Mouse (Mus musculus) ovary, postnatal 36 days (tissue): Measurements from ENCODE around the gene Gm19935.

Experiments used
- DNase-seq: peaks from one replicate; pipeline ENCODE4 v3.0.0; 2022; ENCODE audit warnings: low spot score, mixed read lengths

Gm19935 gene

GRCm38 (mm10) chr8:90829825-90830224, 12.6 kb upstream of the Gm19935 start:
- no peak for DNase-seq

DNA sequence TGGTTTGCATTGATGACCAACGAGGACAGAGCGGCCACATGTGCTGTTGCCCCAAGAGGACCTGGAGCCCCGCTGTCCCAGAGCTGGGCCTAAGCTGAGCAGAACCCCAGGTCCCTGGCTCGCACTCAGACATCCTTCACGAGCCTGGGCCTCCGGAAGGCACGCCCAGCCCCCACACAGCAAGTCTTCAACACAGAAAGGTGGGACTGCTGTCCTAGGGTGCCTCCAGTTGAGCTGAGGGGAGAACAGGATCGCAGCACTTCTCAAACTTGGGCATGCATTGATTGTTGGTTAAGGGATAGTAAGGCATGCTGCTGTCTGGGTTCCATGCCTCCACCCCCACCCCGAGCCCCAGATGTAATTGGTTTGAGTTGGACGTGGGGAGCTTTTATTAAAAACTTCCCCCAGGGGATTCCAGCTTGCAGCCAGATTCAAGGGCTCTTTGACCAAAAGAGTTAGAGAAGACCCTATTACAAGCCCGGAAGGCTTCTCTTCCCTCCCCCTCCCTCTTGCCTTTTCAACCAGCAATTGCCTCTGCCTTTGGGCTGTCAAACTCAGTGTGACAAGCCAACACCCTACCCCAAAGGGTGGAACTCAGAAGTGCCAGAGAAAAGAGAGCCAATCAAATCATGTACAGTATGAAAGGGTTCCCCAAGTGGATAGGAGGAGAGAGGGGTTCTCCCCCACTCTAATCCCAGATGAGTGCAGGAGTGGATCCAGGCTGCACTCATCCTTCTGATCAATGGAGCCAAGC, 12.0 kb upstream of the Gm19935 start:
- DNase-seq = no peak

GRCm38 (mm10) chr8:90828181-90828986, 11.2 kb upstream of the Gm19935 start, which contains the start of gene Chd9:
Gene Chd9 (plus strand): TSS chr8:90828352.
- DNase-seq = peak; percentile 96

DNA sequence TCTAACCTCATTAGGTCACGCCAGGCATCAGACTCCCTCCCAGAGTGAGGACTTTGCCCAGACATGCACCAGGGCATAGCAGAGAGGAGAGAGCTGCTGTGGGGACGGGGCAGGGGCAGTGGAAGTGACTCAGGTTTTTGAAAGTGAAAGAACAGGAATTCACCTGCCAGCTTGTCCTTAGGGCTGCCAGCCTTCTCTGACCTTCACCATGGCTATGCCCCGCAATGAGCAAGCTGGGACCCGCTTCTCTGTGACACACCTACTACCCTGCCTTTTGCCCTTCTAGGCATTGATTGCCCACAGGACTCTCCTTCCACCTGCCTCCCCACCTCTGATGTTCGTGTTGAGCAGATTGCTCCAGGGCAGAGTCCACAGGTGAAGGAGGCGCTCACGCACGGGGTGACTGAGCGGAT, 8.3 kb upstream of the Gm19935 start:
- no peak for DNase-seq

DNA sequence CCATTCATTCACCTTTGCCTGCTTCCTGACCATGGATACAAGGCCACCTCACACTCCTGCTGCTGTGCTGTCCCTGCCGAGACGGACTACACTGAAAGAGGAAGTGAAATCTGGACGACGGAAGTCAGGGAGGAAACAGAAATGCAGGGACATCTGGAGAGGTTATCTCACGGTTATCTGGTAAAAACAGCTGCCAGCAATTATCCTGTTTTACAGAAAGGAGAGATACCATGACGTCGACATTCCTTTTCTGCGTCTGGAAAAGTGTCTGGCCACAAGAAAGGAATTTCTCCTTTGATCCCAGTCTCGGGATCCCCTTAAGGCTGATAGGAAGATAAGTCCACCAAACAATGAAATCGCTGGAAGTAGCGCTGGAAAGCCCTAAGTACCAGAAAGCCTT, 5.2 kb upstream of the Gm19935 start:
- no peak for DNase-seq

GRCm38 (mm10) chr8:90820321-90820696, 3.1 kb upstream of the Gm19935 start:
- DNase-seq = no peak

GRCm38 (mm10) chr8:90819561-90820320, 2.5 kb upstream of the Gm19935 start:
- no peak for DNase-seq

- no peak for DNase-seq
These were observed 921 bp downstream of the Gm19935 start for GRCm38 (mm10) chr8:90816061-90816882.

GRCm38 (mm10) chr8:90813602-90814320, 3.4 kb downstream of the Gm19935 start:
- DNase-seq = no peak

DNA sequence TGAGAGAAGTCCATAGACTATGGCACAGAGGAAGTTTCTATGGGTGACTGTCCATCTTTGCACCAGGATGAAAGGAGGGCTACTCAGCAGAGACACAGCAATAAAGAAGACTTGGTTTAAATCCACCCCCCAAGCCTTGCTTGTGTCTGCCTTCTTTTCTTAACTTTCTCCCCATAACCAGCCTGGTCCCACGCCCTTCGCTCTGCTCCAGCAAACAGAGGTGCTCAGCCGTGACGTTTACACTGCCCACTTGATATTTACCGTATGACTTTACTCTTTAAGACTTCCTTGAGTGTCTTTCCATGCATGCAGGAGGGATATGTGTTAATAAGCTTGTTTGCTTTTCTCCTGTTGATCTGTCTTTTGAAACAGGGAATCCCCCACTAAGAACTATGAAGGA, 17.7 kb downstream of the Gm19935 start:
- DNase-seq = no peak

GRCm38 (mm10) chr8:90794990-90795861, 22.0 kb downstream of the Gm19935 start:
- peak; percentile 50 for DNase-seq

GRCm38 (mm10) chr8:90793710-90794109, 23.5 kb downstream of the Gm19935 start:
- DNase-seq = peak; percentile 56

DNA sequence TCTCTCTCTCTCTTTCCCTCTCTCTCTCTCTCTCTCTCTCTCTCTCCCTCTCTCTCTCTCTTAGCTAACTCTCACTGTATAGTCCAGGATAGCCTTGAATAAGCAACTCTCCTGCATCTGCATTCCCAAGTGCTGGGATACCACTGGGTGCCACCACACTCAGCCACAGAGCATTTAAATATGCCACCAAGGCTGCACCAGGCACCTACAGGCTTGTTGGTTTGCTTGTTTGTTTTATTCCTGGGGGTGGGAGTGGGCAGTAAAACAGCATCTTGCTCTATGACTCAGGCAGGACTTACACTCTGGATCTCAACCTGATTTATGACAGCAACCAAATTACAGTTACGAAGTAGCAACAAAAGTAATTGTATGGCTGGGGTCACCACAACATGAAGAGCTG, 25.6 kb downstream of the Gm19935 start:
- DNase-seq = no peak

DNA sequence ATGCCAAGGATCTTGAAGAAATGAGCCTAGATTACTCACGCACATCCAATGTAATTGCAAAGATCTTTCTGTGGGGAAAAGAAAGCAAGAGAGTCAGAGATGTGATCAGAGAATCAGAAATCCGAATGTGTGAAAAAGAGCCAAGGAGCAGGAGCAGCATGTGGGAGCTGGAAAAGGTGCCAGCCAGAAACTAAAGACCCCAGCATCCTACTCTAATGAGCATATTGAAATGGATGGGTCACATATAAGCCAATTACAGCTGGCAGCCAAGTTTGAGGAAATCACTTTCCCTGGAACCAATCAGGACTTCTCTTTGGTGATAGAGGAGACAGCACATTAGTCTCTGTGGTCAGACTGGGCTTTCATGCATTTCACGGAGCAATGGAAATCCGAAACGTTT, 47.4 kb downstream of the Gm19935 start:
- DNase-seq = no peak
